Mouse (Mus musculus): ENCODE measurements at regions not wholly inside any gene's neighbourhood (a gene's known extent, or its start where the extent isn't known, plus 50 kb on each side); places are given as distances from the start of the nearest gene placed in this dataset.

- Histone ChIP-seq H3K4me1 (ENCODE audit: control insufficient read depth, insufficient read depth, low read length) (no peaks in the 10 kb centered on the region), H3K9me3 (ENCODE audit: control insufficient read depth, low read length) (no peaks in the 10 kb centered on the region), H3K4me2 (ENCODE audit: low read depth, low read length) (no peak overlapping the region), H3K9ac (replicated peaks; ENCODE audit: low read depth, low read length) (no peak overlapping the region), H3K27ac (ENCODE audit: low read depth, low read length) (no peak overlapping the region), H3K27me3 (ENCODE audit: control insufficient read depth, insufficient read depth, low read length) (no peaks in the 10 kb centered on the region), H3K36me3 (ENCODE audit: control insufficient read depth, insufficient read depth, low read length) (no peaks in the 10 kb centered on the region), H3K4me3 (ENCODE audit: low read depth, low read length) (no peak overlapping the region)
- 90% methylated on average over 3 of the region's 3 CpGs for WGBS
- ATAC-seq (ENCODE audit: low read depth): no peak
Observed at GRCm38 (mm10) chr10:8088321-8088720, 132.3 kb upstream of the Tab2 start.

- 69% methylated on average over 2 of the region's 2 CpGs for WGBS
- Histone ChIP-seq H3K9me3 (ENCODE audit: control insufficient read depth, low read length) (no peaks in the 10 kb centered on the region), H3K4me1 (ENCODE audit: control insufficient read depth, insufficient read depth, low read length) (no peaks in the 10 kb centered on the region), H3K4me3 (ENCODE audit: low read depth, low read length) (no peak overlapping the region), H3K36me3 (ENCODE audit: control insufficient read depth, insufficient read depth, low read length) (no peaks in the 10 kb centered on the region), H3K4me2 (ENCODE audit: low read depth, low read length) (no peak overlapping the region), H3K9ac (replicated peaks; ENCODE audit: low read depth, low read length) (no peak overlapping the region), H3K27ac (ENCODE audit: low read depth, low read length) (no peak overlapping the region), H3K27me3 (ENCODE audit: control insufficient read depth, insufficient read depth, low read length) (no peaks in the 10 kb centered on the region)
- ATAC-seq (ENCODE audit: low read depth): no peak
Observed at GRCm38 (mm10) chr10:8087106-8087505, 131.1 kb upstream of the Tab2 start.

GRCm38 (mm10) chr10:8086442-8086841, 130.4 kb upstream of the Tab2 start:
- no peak overlapping the region for H3K9ac ChIP-seq (replicated peaks; ENCODE audit: low read depth, low read length)
- H3K4me1 ChIP-seq (ENCODE audit: control insufficient read depth, insufficient read depth, low read length): no peaks in the 10 kb centered on the region
- 77% methylated on average over 4 of the region's 4 CpGs for WGBS
- no peaks in the 10 kb centered on the region for H3K27me3 ChIP-seq (ENCODE audit: control insufficient read depth, insufficient read depth, low read length)
- no peak overlapping the region for H3K4me2 ChIP-seq (ENCODE audit: low read depth, low read length)
- H3K4me3 ChIP-seq (ENCODE audit: low read depth, low read length): no peak overlapping the region
- H3K27ac ChIP-seq (ENCODE audit: low read depth, low read length): no peak overlapping the region
- H3K9me3 ChIP-seq (ENCODE audit: control insufficient read depth, low read length): no peaks in the 10 kb centered on the region
- H3K36me3 ChIP-seq (ENCODE audit: control insufficient read depth, insufficient read depth, low read length): no peaks in the 10 kb centered on the region
- ATAC-seq (ENCODE audit: low read depth): no peak

GRCm38 (mm10) chr10:8077904-8078811, 122.1 kb upstream of the Tab2 start:
- Histone ChIP-seq H3K27me3 (ENCODE audit: control insufficient read depth, insufficient read depth, low read length) (no peaks in the 10 kb centered on the region), H3K4me1 (ENCODE audit: control insufficient read depth, insufficient read depth, low read length) (no peaks in the 10 kb centered on the region), H3K27ac (ENCODE audit: low read depth, low read length) (no peak overlapping the region), H3K9ac (replicated peaks; ENCODE audit: low read depth, low read length) (no peak overlapping the region), H3K9me3 (ENCODE audit: control insufficient read depth, low read length) (no peaks in the 10 kb centered on the region), H3K4me3 (ENCODE audit: low read depth, low read length) (no peak overlapping the region), H3K36me3 (ENCODE audit: control insufficient read depth, insufficient read depth, low read length) (no peaks in the 10 kb centered on the region), H3K4me2 (ENCODE audit: low read depth, low read length) (no peak overlapping the region)
- 80% methylated on average over 8 of the region's 8 CpGs for WGBS
- no peak for ATAC-seq (ENCODE audit: low read depth)

GRCm38 (mm10) chr10:8072463-8072862, 116.4 kb upstream of the Tab2 start:
- no peak for ATAC-seq (ENCODE audit: low read depth)
- no peak overlapping the region for H3K9ac ChIP-seq (replicated peaks; ENCODE audit: low read depth, low read length)
- 90% methylated on average over 1 of the region's 1 CpGs for WGBS

GRCm38 (mm10) chr10:8071858-8072257, 115.8 kb upstream of the Tab2 start:
- ATAC-seq (ENCODE audit: low read depth): no peak
- no peaks in the 10 kb centered on the region for H3K9me3 ChIP-seq (ENCODE audit: control insufficient read depth, low read length)
- no peak overlapping the region for H3K9ac ChIP-seq (replicated peaks; ENCODE audit: low read depth, low read length)
- H3K4me1 ChIP-seq (ENCODE audit: control insufficient read depth, insufficient read depth, low read length): no peaks in the 10 kb centered on the region
- 81% methylated on average over 3 of the region's 3 CpGs for WGBS
- H3K27ac ChIP-seq (ENCODE audit: low read depth, low read length): no peak overlapping the region
- H3K4me2 ChIP-seq (ENCODE audit: low read depth, low read length): no peak overlapping the region
- H3K36me3 ChIP-seq (ENCODE audit: control insufficient read depth, insufficient read depth, low read length): no peaks in the 10 kb centered on the region
- no peaks in the 10 kb centered on the region for H3K27me3 ChIP-seq (ENCODE audit: control insufficient read depth, insufficient read depth, low read length)
- no peak overlapping the region for H3K4me3 ChIP-seq (ENCODE audit: low read depth, low read length)

More at GRCm38 (mm10) chr10:8072463-8072862, 116.4 kb upstream of the Tab2 start:
- Histone ChIP-seq H3K4me3 (ENCODE audit: low read depth, low read length) (no peak overlapping the region), H3K4me1 (ENCODE audit: control insufficient read depth, insufficient read depth, low read length) (no peaks in the 10 kb centered on the region), H3K9me3 (ENCODE audit: control insufficient read depth, low read length) (no peaks in the 10 kb centered on the region), H3K27me3 (ENCODE audit: control insufficient read depth, insufficient read depth, low read length) (no peaks in the 10 kb centered on the region), H3K27ac (ENCODE audit: low read depth, low read length) (no peak overlapping the region), H3K4me2 (ENCODE audit: low read depth, low read length) (no peak overlapping the region), H3K36me3 (ENCODE audit: control insufficient read depth, insufficient read depth, low read length) (no peaks in the 10 kb centered on the region)

- Histone ChIP-seq H3K9ac (replicated peaks; ENCODE audit: low read depth, low read length) (no peak overlapping the region), H3K27me3 (ENCODE audit: control insufficient read depth, insufficient read depth, low read length) (no peaks in the 10 kb centered on the region), H3K4me1 (ENCODE audit: control insufficient read depth, insufficient read depth, low read length) (no peaks in the 10 kb centered on the region), H3K27ac (ENCODE audit: low read depth, low read length) (no peak overlapping the region), H3K36me3 (ENCODE audit: control insufficient read depth, insufficient read depth, low read length) (no peaks in the 10 kb centered on the region), H3K9me3 (ENCODE audit: control insufficient read depth, low read length) (no peaks in the 10 kb centered on the region), H3K4me3 (ENCODE audit: low read depth, low read length) (no peak overlapping the region), H3K4me2 (ENCODE audit: low read depth, low read length) (no peak overlapping the region)
- ATAC-seq (ENCODE audit: low read depth): no peak
- 71% methylated on average over 2 of the region's 2 CpGs for WGBS
Observed at GRCm38 (mm10) chr10:8070472-8070871, 114.4 kb upstream of the Tab2 start.

GRCm38 (mm10) chr10:8066926-8067325, 110.9 kb upstream of the Tab2 start:
- WGBS: 77% methylated on average over 3 of the region's 3 CpGs
- no peak overlapping the region for H3K27ac ChIP-seq (ENCODE audit: low read depth, low read length)
- H3K4me2 ChIP-seq (ENCODE audit: low read depth, low read length): no peak overlapping the region
- H3K9ac ChIP-seq (replicated peaks; ENCODE audit: low read depth, low read length): no peak overlapping the region
- H3K36me3 ChIP-seq (ENCODE audit: control insufficient read depth, insufficient read depth, low read length): no peaks in the 10 kb centered on the region
- H3K4me1 ChIP-seq (ENCODE audit: control insufficient read depth, insufficient read depth, low read length): no peaks in the 10 kb centered on the region
- no peak overlapping the region for H3K4me3 ChIP-seq (ENCODE audit: low read depth, low read length)
- ATAC-seq (ENCODE audit: low read depth): no peak
- H3K27me3 ChIP-seq (ENCODE audit: control insufficient read depth, insufficient read depth, low read length): no peaks in the 10 kb centered on the region
- H3K9me3 ChIP-seq (ENCODE audit: control insufficient read depth, low read length): no peaks in the 10 kb centered on the region

GRCm38 (mm10) chr10:8065746-8066145, 109.7 kb upstream of the Tab2 start:
- Histone ChIP-seq H3K4me3 (ENCODE audit: low read depth, low read length) (no peak overlapping the region), H3K4me2 (ENCODE audit: low read depth, low read length) (no peak overlapping the region), H3K9me3 (ENCODE audit: control insufficient read depth, low read length) (no peaks in the 10 kb centered on the region), H3K27me3 (ENCODE audit: control insufficient read depth, insufficient read depth, low read length) (no peaks in the 10 kb centered on the region), H3K27ac (ENCODE audit: low read depth, low read length) (no peak overlapping the region), H3K4me1 (ENCODE audit: control insufficient read depth, insufficient read depth, low read length) (no peaks in the 10 kb centered on the region), H3K36me3 (ENCODE audit: control insufficient read depth, insufficient read depth, low read length) (no peaks in the 10 kb centered on the region), H3K9ac (replicated peaks; ENCODE audit: low read depth, low read length) (no peak overlapping the region)
- ATAC-seq (ENCODE audit: low read depth): no peak
- 90% methylated on average over 8 of the region's 8 CpGs for WGBS
